Mouse (Mus musculus) E14TG2a.4 (cell line): ENCODE data around the gene Rflna.

Experiments used
- CTCF ChIP-seq: conservative IDR thresholded peaks from 2 replicates; pipeline ENCODE4 v1.5.1; 2014; ENCODE audit warnings: low read length
- POU5F1 ChIP-seq: IDR thresholded peaks from 2 replicates; pipeline ENCODE4 v1.6.1; 2014; ENCODE audit warnings: low read length, borderline replicate concordance

DNA sequence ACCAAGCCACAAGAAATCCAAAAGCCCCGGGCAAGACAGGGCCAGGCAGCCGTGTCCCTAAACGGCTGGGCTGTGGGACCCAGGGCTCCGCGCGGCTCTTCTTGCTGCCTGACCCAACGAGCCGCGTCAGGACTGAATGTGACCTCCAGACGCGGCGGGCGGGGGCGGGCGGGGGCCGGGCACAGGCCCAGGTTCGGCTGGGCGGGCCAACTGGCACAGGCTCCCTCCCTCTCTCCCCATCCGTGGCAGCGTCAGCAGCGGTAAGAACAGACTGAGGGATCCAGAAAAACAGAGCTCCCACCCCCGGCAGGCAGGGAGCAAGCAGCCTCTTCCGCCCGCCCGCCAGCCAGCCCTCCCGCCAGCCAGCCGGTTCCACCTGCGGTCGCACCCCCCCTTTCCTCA lies 55.2 kb downstream of the Rflna start:
- TF ChIP-seq CTCF (no peak), POU5F1 (no peak)
